Mouse (Mus musculus): ENCODE results near the gene Eif4a2.
"Not testable (repeated sequence)": the region's sequence is repeated elsewhere in the genome, so short reads cannot be mapped to it uniquely, and the experiment has no call there.

The Eif4a2 gene

DNA sequence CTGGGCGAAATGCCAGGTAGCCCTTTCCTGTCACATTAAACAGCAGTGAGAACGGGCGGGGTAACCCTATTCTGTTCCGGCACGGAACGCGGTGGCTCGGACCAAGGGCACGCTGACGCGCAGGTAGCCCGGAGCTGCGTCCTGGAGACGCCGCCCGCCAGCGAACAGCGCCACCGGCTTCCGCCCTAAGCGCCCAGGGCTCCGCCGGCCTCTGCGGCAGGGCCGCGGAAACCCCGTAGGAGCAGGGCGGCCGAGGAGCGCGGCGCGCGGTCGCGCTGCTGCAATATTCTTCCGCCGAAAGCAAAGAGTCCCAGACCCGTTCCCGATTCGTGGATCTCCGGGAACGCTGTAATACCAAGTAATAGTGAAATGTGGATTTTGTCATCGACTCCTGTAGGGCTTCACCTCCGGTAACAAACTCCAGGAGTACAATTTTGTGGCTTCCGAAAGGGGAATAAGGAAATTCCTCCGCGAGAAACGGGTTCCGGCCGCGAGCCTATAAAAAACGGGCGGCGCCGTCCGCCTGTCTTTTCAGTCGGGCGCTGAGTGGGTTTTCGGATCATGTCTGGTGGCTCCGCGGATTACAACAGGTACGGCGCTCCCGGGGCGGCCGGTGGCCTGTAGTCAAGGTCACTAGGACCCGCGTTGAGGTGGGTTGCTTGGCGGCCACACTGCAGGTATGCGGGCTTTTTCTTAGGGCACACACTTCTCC is at the start of gene Eif4a2:
Gene Eif4a2, plus strand, starts transcription at position 214 of the 712 bp plus-strand sequence.
- peak; percentile 99 for DNase-seq (ENCODE audit: low read depth, low spot score)

GRCm38 (mm10) chr16:23057668-23058447 is 49.4 kb upstream of the Eif4a2 start, which contains the start of gene Kng1:
Gene Kng1 (plus strand): TSS chr16:23057865.
- not testable (repeated sequence) for DNase-seq (ENCODE audit: low read depth, low spot score)

DNA sequence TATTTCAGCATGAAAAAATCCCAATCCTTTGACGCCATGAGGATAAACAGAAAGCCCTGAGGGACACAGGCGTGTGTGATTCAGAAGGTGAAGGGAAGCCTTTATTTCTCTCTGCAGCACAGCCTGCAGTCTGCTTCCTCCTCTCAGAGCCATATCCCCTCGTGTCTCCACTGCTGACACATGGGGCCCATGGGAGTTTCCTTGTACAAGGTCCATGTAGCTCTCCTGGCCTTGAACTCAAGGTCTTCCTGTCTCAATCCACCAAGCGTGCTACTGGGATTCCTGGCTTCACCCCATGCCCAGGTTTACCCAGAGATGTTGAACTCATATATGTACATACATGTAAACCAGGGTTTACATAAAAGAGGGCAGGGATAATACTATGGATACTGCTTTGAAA is 47.6 kb upstream of the Eif4a2 start:
- DNase-seq (ENCODE audit: low read depth, low spot score) = not testable (repeated sequence)

DNA sequence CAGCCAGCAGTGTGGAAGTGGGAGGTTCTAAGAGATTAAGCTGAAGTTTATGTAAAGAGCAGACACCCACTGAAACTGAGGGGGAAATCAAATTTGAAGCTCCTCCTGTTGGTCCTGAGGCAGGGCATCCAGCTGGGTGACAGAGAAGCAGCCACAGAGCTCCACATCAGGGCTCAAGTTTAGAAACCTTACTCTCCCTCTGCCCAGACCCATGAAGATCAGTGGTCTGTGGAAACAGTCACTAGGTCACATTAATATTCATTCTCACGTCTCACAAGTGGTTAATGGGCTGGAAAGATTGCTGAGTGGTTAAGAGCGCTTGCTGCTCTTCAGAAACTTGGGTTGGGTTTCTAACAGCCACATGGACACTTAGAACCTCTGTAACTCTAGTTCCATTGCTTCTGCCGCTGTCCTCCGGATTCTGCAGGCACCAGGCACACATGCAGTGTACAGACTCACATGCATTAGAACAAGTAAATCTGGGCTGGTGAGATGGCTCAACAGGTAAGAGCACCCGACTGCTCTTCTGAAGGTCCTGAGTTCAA is 46.4 kb upstream of the Eif4a2 start:
- not testable (repeated sequence) for DNase-seq (ENCODE audit: low read depth, low spot score)

DNA sequence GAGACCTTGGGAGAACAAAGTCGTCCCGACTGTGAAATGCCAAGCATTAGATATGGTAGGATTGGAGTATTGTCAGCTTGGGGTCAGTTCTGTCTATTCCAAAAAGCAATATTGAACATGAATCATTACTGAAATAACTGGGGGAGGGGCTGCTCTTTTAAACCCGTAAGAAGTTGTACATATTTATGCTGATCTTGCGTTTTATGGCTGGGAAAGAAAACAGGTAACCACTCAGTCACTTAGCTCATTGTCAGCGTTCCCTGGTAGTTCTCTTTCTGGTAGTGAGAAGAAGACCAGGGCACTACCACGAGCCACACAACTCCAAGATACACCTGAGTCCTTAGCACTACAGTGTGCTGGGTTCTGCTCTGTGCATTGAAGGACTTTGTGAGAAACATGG is 29.7 kb upstream of the Eif4a2 start:
- DNase-seq (ENCODE audit: low read depth, low spot score) = not testable (repeated sequence)

- DNase-seq (ENCODE audit: low read depth, low spot score) = not testable (repeated sequence)
These were observed 20.1 kb upstream of the Eif4a2 start for GRCm38 (mm10) chr16:23087159-23087558.

DNA sequence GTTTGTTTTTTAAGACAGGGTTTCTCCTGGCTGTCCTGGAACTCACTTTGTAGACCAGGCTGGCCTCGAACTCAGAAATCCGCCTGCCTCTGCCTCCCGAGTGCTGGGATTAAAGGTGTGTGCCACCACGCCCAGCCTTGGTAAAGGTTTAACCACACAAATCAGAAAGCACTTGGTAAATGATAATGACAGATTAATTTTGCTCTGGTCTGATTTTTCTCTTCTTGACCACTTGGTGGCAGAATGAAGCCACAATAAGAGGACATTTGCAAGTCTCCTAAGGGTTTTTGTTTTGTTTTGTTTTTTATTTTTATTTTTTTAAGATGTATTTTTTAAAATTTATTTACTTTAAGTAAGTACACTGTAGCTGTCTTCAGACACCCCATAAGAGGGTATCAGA is 19.5 kb upstream of the Eif4a2 start:
- DNase-seq (ENCODE audit: low read depth, low spot score) = peak; percentile 37

DNA sequence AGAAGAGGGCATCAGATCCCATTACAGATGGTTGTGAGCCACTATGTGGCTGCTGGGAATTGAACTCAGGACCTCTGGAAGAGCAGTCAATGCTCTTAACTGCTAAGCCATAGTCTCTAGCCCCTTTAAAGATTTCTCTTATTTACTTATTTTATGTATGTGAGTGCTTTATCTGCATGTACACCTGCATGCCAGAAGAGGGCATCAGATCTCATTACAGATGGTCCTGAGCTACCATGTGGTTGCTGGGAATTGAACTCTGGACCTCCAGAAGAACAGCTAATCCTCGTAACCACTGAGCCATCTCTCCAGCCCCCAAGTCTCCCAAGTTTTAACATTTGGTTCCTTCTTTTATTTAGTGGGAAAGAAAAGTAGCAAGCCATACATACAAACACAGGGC is 18.8 kb upstream of the Eif4a2 start:
- DNase-seq (ENCODE audit: low read depth, low spot score) = not testable (repeated sequence)

- not testable (repeated sequence) for DNase-seq (ENCODE audit: low read depth, low spot score)
These were observed 15.9 kb upstream of the Eif4a2 start for GRCm38 (mm10) chr16:23091345-23091744.

GRCm38 (mm10) chr16:23093321-23093953 is 13.8 kb upstream of the Eif4a2 start:
- DNase-seq (ENCODE audit: low read depth, low spot score) = no peak

DNA sequence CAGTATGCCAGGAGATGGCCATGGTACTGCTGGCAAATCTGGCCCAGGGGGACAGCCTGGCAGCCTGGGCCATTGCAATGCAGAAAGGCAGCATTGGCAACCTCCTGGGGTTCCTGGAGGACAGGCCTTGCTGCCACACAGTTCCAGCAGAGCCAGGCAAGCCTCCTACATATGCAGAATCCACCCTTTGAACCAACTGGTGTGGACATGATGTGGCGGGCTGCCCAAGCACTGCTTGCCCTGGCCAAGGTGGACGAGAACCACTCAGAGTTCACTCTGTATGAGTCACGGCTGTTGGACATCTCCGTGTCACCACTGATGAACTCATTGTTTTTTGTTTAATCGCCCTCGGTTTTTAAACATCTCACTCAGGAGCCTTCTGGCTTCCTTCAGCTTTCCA is 13.1 kb upstream of the Eif4a2 start:
- no peak for DNase-seq (ENCODE audit: low read depth, low spot score)

DNA sequence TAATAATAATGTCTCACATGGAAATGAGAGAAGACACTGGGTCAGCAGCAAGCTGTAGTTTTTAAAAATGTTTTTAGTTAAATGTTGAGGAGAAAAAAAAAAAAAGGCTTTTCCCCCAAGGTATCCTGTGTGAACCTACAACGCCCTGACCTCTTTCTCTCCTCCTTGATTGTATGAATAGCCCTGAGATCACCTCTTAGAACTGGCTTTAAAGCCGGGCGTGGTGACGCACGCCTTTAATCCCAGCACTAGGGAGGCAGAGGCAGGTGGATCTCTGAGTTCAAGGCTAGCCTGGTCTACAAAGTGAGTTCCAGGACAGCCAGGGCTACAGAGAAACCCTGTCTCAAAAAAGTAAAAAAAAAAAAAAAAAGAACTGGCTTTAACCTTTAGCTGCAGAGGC is 11.7 kb upstream of the Eif4a2 start:
- not testable (repeated sequence) for DNase-seq (ENCODE audit: low read depth, low spot score)

- DNase-seq (ENCODE audit: low read depth, low spot score) = not testable (repeated sequence)
These were observed 10.4 kb upstream of the Eif4a2 start for GRCm38 (mm10) chr16:23096886-23097285.

DNA sequence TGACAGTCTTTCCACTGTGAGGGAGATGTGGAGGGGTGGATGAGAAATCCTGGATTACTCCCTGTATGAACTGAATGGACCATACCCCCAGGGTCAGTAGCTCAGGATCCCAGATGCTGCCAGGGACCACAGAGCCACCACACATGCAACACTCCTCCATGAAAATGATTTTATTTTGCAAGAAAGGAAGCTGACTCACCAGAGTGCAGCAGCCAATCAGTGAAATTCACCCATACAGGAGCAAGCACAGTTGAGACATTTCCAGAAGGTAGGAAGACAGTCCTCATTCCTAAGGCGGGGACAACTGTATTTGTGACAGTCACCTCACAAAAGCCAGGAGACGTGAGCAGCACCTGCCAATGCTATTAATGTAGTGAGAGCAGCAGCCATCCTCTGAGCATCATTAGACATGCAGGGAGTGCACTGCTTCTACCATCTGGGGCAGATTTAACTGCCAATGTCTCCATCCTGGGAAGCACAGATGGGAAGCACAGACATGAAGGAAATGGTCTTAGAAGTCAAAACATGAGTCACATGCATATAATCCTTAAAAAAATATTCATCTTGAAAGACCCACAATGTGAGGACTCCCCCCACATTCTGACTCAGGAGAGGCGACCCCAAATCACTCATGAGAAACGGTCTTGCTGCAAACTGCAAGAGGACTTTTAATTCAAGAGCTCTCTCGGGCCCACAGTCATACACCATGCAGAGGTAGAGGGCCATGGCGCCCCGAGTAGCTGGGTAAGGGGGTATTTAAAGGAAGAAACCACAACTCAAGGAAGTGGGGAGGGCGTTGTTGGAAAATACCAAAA is 9.7 kb upstream of the Eif4a2 start:
- DNase-seq (ENCODE audit: low read depth, low spot score) = peak; percentile 65

DNA sequence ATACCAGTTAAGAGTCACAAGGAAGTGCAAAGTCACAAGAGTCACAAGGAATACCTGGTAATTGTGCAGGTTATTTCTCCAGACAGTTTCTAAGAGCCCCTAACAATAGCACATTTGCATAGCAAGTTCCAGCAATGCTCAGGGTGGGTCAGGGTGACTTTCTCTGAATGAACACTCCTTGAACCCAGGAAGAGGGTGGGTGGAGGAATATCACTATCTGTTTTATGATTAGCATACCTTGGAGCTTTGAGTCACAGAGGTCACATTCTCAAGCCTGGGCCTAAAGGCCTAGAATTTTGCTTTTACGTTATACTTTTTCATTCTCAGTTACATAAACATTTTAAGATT is 9.2 kb upstream of the Eif4a2 start:
- DNase-seq (ENCODE audit: low read depth, low spot score) = not testable (repeated sequence)

- no peak for DNase-seq (ENCODE audit: low read depth, low spot score)
These were observed 7.6 kb upstream of the Eif4a2 start for GRCm38 (mm10) chr16:23099632-23100031.

- DNase-seq (ENCODE audit: low read depth, low spot score) = no peak
These were observed 7.1 kb upstream of the Eif4a2 start for GRCm38 (mm10) chr16:23100099-23100575.

GRCm38 (mm10) chr16:23100613-23101012 is 6.6 kb upstream of the Eif4a2 start:
- no peak for DNase-seq (ENCODE audit: low read depth, low spot score)

DNA sequence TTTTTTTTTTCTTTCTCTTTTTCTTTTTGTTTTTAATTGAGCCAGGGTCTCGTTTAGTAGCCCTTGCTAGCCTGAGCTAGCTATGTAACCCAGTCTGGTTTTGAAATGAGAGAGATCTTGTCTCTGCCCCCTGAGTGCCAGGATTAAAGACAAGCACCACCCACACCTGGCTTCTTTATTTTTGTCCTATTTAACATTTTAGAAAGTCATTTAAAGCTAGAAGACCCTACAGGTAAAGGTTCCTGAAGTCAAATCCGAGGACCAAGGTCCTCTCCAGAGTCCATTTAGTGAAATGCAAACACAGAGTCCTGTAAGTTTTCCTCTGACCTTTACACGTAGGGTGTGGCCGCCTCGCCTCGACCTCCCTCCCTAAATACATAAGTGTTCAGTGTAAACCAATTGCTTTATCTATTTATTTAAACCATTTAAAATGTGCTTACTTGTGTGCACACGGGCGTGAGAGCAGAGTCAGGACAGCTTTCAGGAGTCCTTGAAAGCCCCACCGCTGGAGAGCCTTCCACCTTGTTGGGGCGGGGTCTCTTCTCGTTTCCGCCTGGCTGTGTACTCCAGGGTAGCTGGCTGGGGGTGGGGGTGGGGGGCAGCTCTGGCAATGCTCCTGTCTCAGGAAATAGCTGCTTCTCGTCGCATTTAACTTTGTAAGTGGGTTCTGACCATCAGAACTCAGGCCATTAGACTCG is 4.8 kb upstream of the Eif4a2 start:
- DNase-seq (ENCODE audit: low read depth, low spot score) = no peak

GRCm38 (mm10) chr16:23103038-23103745 is 4.1 kb upstream of the Eif4a2 start:
- no peak for DNase-seq (ENCODE audit: low read depth, low spot score)
